Mouse (Mus musculus) CH12.LX (cell line): ENCODE data around the gene Tnfrsf14. TPM values are rescaled to one million over a fixed set of nuclear protein-coding genes. Genes with fewer than 3 reads are reported as not detected.

Experiments
- DNase-seq: peaks from one replicate; pipeline ENCODE4 v3.0.0-alpha.2; 2013; ENCODE audit errors: extremely low read depth
- H3K27ac ChIP-seq: 2 replicates; pipeline ENCODE4 v1.5.1; 2012; ENCODE audit warnings: low read depth, mild to moderate bottlenecking, control low read depth, moderate library complexity; ENCODE audit not compliant: insufficient read depth
- H3K27me3 ChIP-seq: replicated peaks from 2 replicates; pipeline ENCODE3; 2012; ENCODE audit warnings: inconsistent platforms
- H3K36me3 ChIP-seq, 2 experiments: replicated peaks in 1 of 2; 2 replicates each; pipeline versions ENCODE3 to v1.6.1; 2012; ENCODE audit warnings: inconsistent platforms in 1 of 2, low read length in 1 of 2, mild to moderate bottlenecking in 1 of 2, mixed read lengths in 1 of 2, moderate library complexity in 1 of 2; ENCODE audit not compliant: control insufficient read depth in 1 of 2, insufficient read depth in 1 of 2
- H3K4me1 ChIP-seq, 2 experiments: 2 replicates each; pipeline ENCODE4 v1.6.1; 2012; ENCODE audit warnings: inconsistent platforms in 1 of 2, moderate library complexity in 1 of 2; ENCODE audit not compliant: insufficient read depth in 2 of 2, control insufficient read depth in 1 of 2
- H3K4me2 ChIP-seq: 2 replicates; pipeline ENCODE4 v1.6.1; 2012; ENCODE audit warnings: low read depth, mild to moderate bottlenecking, control low read depth; ENCODE audit not compliant: poor library complexity, insufficient read depth, severe bottlenecking
- H3K4me3 ChIP-seq, 3 experiments: fragments of 150-350 bp in 1 of 3; sonication (generic) in 1 of 3; replicated peaks in 1 of 3; 2 replicates each; pipeline versions ENCODE3 to v1.5.1; 2011 to 2012; ENCODE audit warnings: low read depth in 2 of 3, low read length in 2 of 3, mild to moderate bottlenecking in 2 of 3, moderate library complexity in 2 of 3, control low read depth in 1 of 3, improper control_type of control experiment in 1 of 3, inconsistent platforms in 1 of 3, mixed read lengths in 1 of 3; ENCODE audit not compliant: poor library complexity in 1 of 3
- H3K79me2 ChIP-seq: replicated peaks from 2 replicates; pipeline ENCODE4 v1.6.1; 2012; ENCODE audit warnings: mild to moderate bottlenecking, moderate library complexity; ENCODE audit not compliant: control insufficient read depth, poor library complexity, insufficient read depth, severe bottlenecking; ENCODE audit errors: extremely low read depth
- H3K9ac ChIP-seq: 2 replicates; pipeline ENCODE4 v1.6.1; 2012; ENCODE audit warnings: low read depth, mild to moderate bottlenecking, control low read depth, moderate library complexity; ENCODE audit not compliant: insufficient read depth
- H3K9me3 ChIP-seq: replicated peaks from 2 replicates; pipeline ENCODE3; 2012; ENCODE audit warnings: low read length, inconsistent platforms, mixed read lengths
- BHLHE40 ChIP-seq: IDR thresholded peaks from 2 replicates; pipeline ENCODE4 v1.6.1; 2011; ENCODE audit warnings: mild to moderate bottlenecking, low read depth, low read length, improper control_type of control experiment
- CHD2 ChIP-seq: IDR thresholded peaks from 2 replicates; pipeline ENCODE4 v1.6.1; 2011; ENCODE audit warnings: low read length, improper control_type of control experiment
- CTCF ChIP-seq, 2 experiments: IDR thresholded peaks in 1 of 2; conservative IDR thresholded peaks in 1 of 2; 2 replicates each; pipeline ENCODE4 v1.5.1; 2011 to 2012; ENCODE audit warnings: low read depth in 2 of 2, low read length in 2 of 2, improper control_type of control experiment in 1 of 2, inconsistent platforms in 1 of 2, mild to moderate bottlenecking in 1 of 2, moderate library complexity in 1 of 2
- ELF1 ChIP-seq: IDR thresholded peaks from 2 replicates; pipeline ENCODE4 v1.6.1; 2014; ENCODE audit warnings: low read depth, mild to moderate bottlenecking, inconsistent platforms, low read length, improper control_type of control experiment
- EP300 ChIP-seq: IDR thresholded peaks from 2 replicates; pipeline ENCODE4 v1.6.1; 2011; ENCODE audit warnings: low read length, improper control_type of control experiment
- ETS1 ChIP-seq: conservative IDR thresholded peaks from 2 replicates; pipeline ENCODE4 v1.6.1; 2012; ENCODE audit warnings: low read depth, mild to moderate bottlenecking, inconsistent platforms, low read length, improper control_type of control experiment, moderate library complexity
- GABPA ChIP-seq: IDR thresholded peaks from 2 replicates; pipeline ENCODE4 v1.6.1; 2012; ENCODE audit warnings: low read depth, low read length, improper control_type of control experiment, inconsistent platforms; ENCODE audit not compliant: insufficient replicate concordance
- IRF4 ChIP-seq: IDR thresholded peaks from 2 replicates; pipeline ENCODE4 v1.6.1; 2014; ENCODE audit warnings: low read depth, mild to moderate bottlenecking, inconsistent platforms, low read length, improper control_type of control experiment
- MAFK ChIP-seq: IDR thresholded peaks from 2 replicates; pipeline ENCODE4 v1.6.1; 2011; ENCODE audit warnings: low read length, improper control_type of control experiment; ENCODE audit not compliant: insufficient replicate concordance
- MAX ChIP-seq: IDR thresholded peaks from 2 replicates; pipeline ENCODE4 v1.6.1; 2011; ENCODE audit warnings: low read length, improper control_type of control experiment
- MAZ ChIP-seq: IDR thresholded peaks from 2 replicates; pipeline ENCODE4 v1.6.1; 2012; ENCODE audit warnings: low read depth, mild to moderate bottlenecking, inconsistent platforms, low read length, improper control_type of control experiment, moderate library complexity
- MEF2A ChIP-seq: IDR thresholded peaks from 2 replicates; pipeline ENCODE4 v1.6.1; 2014; ENCODE audit warnings: low read depth, mild to moderate bottlenecking, inconsistent platforms, low read length, improper control_type of control experiment, borderline replicate concordance
- MYC ChIP-seq: IDR thresholded peaks from 2 replicates; pipeline ENCODE4 v1.6.1; 2011; ENCODE audit warnings: low read depth, mild to moderate bottlenecking, improper control_type of control experiment, low read length
- NELFE ChIP-seq: IDR thresholded peaks from 2 replicates; pipeline ENCODE4 v1.6.1; 2011; ENCODE audit warnings: low read depth, low read length, improper control_type of control experiment
- POLR2A ChIP-seq: IDR thresholded peaks from 2 replicates; pipeline ENCODE4 v1.6.1; 2011; ENCODE audit warnings: low read depth, mild to moderate bottlenecking, improper control_type of control experiment, low read length
- POLR2AphosphoS2 ChIP-seq: IDR thresholded peaks from 2 replicates; pipeline ENCODE4 v1.6.1; 2011; ENCODE audit warnings: low read depth, low read length, improper control_type of control experiment
- SIN3A ChIP-seq: IDR thresholded peaks from 2 replicates; pipeline ENCODE4 v1.6.1; 2012; ENCODE audit warnings: low read length, improper control_type of control experiment, inconsistent platforms
- TBP ChIP-seq: conservative IDR thresholded peaks from 2 replicates; pipeline ENCODE4 v1.6.1; 2011; ENCODE audit warnings: low read depth, low read length, improper control_type of control experiment
- UBTF ChIP-seq: IDR thresholded peaks from 2 replicates; pipeline ENCODE4 v1.6.1; 2012; ENCODE audit warnings: low read depth, mild to moderate bottlenecking, inconsistent platforms, low read length, improper control_type of control experiment, moderate library complexity
- ZC3H11A ChIP-seq: IDR thresholded peaks from 2 replicates; pipeline ENCODE4 v1.6.1; 2012; ENCODE audit warnings: low read depth, mild to moderate bottlenecking, inconsistent platforms, low read length, improper control_type of control experiment
- ZKSCAN1 ChIP-seq: IDR thresholded peaks from 2 replicates; pipeline ENCODE4 v1.6.1; 2012; ENCODE audit warnings: low read depth, inconsistent platforms, low read length, improper control_type of control experiment, borderline replicate concordance
- ZNF384 ChIP-seq: IDR thresholded peaks from 2 replicates; pipeline ENCODE4 v1.6.1; 2012; ENCODE audit warnings: low read depth, low read length, improper control_type of control experiment, inconsistent platforms
- dilution Hi-C: fragments of 300-500 bp; cut with MboI; formaldehyde crosslinking; loops from 2 replicates; pipeline ENCODE4 v1.14.3; 2020; ENCODE audit warnings: low sequenced_read_pairs; ENCODE audit not compliant: extremely low pct_unique_long_range_greater_than_20kb, extremely low pct_ligation_motif_present
- in situ Hi-C: fragments of 300-500 bp; cut with MboI; formaldehyde crosslinking; loops from 3 replicates; pipeline ENCODE4 v1.14.3; 2019; ENCODE audit warnings: low sequenced_read_pairs, low pct_ligation_motif_present, low pct_unique_long_range_greater_than_20kb, mixed read lengths
- polyA plus RNA-seq: library from polyadenylated mRNA; unstranded; fragments of >175 nt; gene quantifications from 2 replicates; pipeline ENCODE4 v1.2.1, GENCODE M21; 2012; ENCODE audit warnings: low read depth; ENCODE audit not compliant: insufficient read length
- total RNA-seq, 2 experiments: library from RNA; depleted of rRNA; stranded (reverse); fragments of 300-350 nt in 1 of 2; fragments of >200 nt in 1 of 2; gene quantifications; 2 replicates each; pipeline ENCODE4 v1.2.3; 2012 to 2014

Tnfrsf14 gene
- total and polyA plus RNA-seq, 3 experiments = 20.0 to 109 (median 25.9) TPM

- Histone ChIP-seq H3K4me2 (peak overlapping the region; percentile 88), H3K9ac (peak overlapping the region; percentile 48; the same call in 1 of the 2 replicates), H3K79me2 (peaks cover 11% of the 10 kb centered on the region), H3K4me3 (peak overlapping the region; percentile 55 to 75 (median 61)), H3K9me3 (no peaks in the 10 kb centered on the region), H3K27me3 (peaks cover 62% of the 10 kb centered on the region), H3K36me3 (no peaks in the 10 kb centered on the region), H3K4me1 (peaks cover 23 to 64% of the 10 kb centered on the region in 2 experiments; a peak in 3 of 4 replicates), H3K27ac (no peak overlapping the region)
- no peak for DNase-seq
- dilution Hi-C loops (no loop called here), in situ Hi-C loops (loop anchor here (25.0 kb wide), 1 partner anchor 277 kb away; the partner anchor contains the start of gene Faap20)
- TF ChIP-seq IRF4 = no peak
- no peak for TF ChIP-seq MAX
- TF ChIP-seq MAZ = 0 out of 2 replicates have a peak, but pooled peaks have one; percentile 27
- no peak for TF ChIP-seq ZKSCAN1
- TF ChIP-seq MEF2A = no peak
Observed at GRCm38 (mm10) chr4:154960021-154960689, 31.8 kb upstream of the Tnfrsf14 start.

- dilution Hi-C loops (no loop called here), in situ Hi-C loops (loop anchor here (25.0 kb wide), 1 partner anchor 279 kb away; the partner anchor contains the start of gene Faap20)
- H3K27me3 ChIP-seq = peaks cover 66% of the 10 kb centered on the region
Observed at GRCm38 (mm10) chr4:154958621-154959020, 30.3 kb upstream of the Tnfrsf14 start.

GRCm38 (mm10) chr4:154958171-154958570 is 29.8 kb upstream of the Tnfrsf14 start:
- DNase-seq = no peak
- H3K27ac ChIP-seq = no peak overlapping the region
- H3K4me3 ChIP-seq = no peak overlapping the region
- no peak overlapping the region for H3K9ac ChIP-seq
- peaks cover 65% of the 10 kb centered on the region for H3K27me3 ChIP-seq
- H3K9me3 ChIP-seq = no peaks in the 10 kb centered on the region
- in situ Hi-C loops = loop anchor here (25.0 kb wide), 1 partner anchor 279 kb away; the partner anchor contains the start of gene Faap20
- no peak for TF ChIP-seq EP300
- TF ChIP-seq ETS1 = no peak
- no peak for TF ChIP-seq CHD2
- TF ChIP-seq MAZ = no peak
- TF ChIP-seq UBTF = no peak
- TF ChIP-seq BHLHE40 = no peak
- TF ChIP-seq ZNF384 = no peak
- no peak for TF ChIP-seq GABPA
- TF ChIP-seq ELF1 = no peak
- TF ChIP-seq CTCF (conservative IDR thresholded peaks at IDR 0.05 in 1 of 2, IDR thresholded peaks at IDR 0.05 in 1 of 2; ENCODE audit: low read depth in 2 of 2, low read length in 2 of 2) = no peak
- no peak for TF ChIP-seq MAFK
- no peak for TF ChIP-seq MYC
- TF ChIP-seq ZC3H11A = no peak
- TF ChIP-seq POLR2AphosphoS2 = no peak
- no peak for TF ChIP-seq POLR2A
- TF ChIP-seq NELFE = no peak
- dilution Hi-C loops = no loop called here
- H3K36me3 ChIP-seq = no peaks in the 10 kb centered on the region
- no peaks in the 10 kb centered on the region for H3K79me2 ChIP-seq
- H3K4me2 ChIP-seq = no peak overlapping the region
- peaks cover 21 to 68% of the 10 kb centered on the region in 2 experiments; a peak in 3 of 4 replicates for H3K4me1 ChIP-seq

More at GRCm38 (mm10) chr4:154958621-154959020, 30.3 kb upstream of the Tnfrsf14 start:
- H3K9me3 ChIP-seq = no peaks in the 10 kb centered on the region
- DNase-seq = no peak
- no peak overlapping the region for H3K9ac ChIP-seq
- H3K79me2 ChIP-seq = no peaks in the 10 kb centered on the region
- no peak overlapping the region for H3K4me3 ChIP-seq
- H3K36me3 ChIP-seq = no peaks in the 10 kb centered on the region
- no peak overlapping the region for H3K27ac ChIP-seq
- no peak overlapping the region for H3K4me2 ChIP-seq
- TF ChIP-seq TBP = no peak
- no peak for TF ChIP-seq BHLHE40
- no peak for TF ChIP-seq SIN3A
- no peak for TF ChIP-seq MAFK
- TF ChIP-seq ZC3H11A = no peak
- TF ChIP-seq MYC = no peak
- peaks cover 23 to 70% of the 10 kb centered on the region in 2 experiments; a peak in 3 of 4 replicates for H3K4me1 ChIP-seq
